Mouse (Mus musculus) liver, embryonic 13.5 days (tissue): ENCODE measurements around the gene Krt71. TPM values are rescaled to one million over a fixed set of nuclear protein-coding genes. Genes with fewer than 3 reads are reported as not detected.

Source experiments
- microRNA-seq: library from miRNA; unstranded; fragments of <30 nt; microRNA quantifications from one replicate; pipeline ENCODE4, GENCODE M21; 2016
- polyA plus RNA-seq: library from polyadenylated mRNA; unstranded; fragments of >200 nt; fragmentation: Nextera tagmentation; extraction: Ambion mirVana; gene quantifications from 2 replicates; pipeline ENCODE4 v1.2.1, GENCODE M21; 2015

The Krt71 gene
- polyA plus RNA-seq, 1 experiment from 2014 or later = not detected

Small RNAs within 50 kb of the gene (microRNA-seq; reads per million reads assigned to microRNA genes)
- gene Gm44323 (not detected), gene Gm44342 (not detected)

Other genes with a start within 250 kb of the Krt71 start
- not detected in 2 replicates for gene Gm49425, start 225.8 kb downstream of the Krt71 start, polyA plus RNA-seq
- not detected in 2 replicates for gene Krt84, start 210.3 kb downstream of the Krt71 start, polyA plus RNA-seq
- not detected in 2 replicates for gene Krt82, start 192.4 kb downstream of the Krt71 start, polyA plus RNA-seq
- not detected in 2 replicates for gene Krt90, start 180.2 kb downstream of the Krt71 start, polyA plus RNA-seq
- not detected in 2 replicates for gene Krt75, start 169.2 kb downstream of the Krt71 start, polyA plus RNA-seq
- not detected in 2 replicates for gene Gm5414, start 114.9 kb downstream of the Krt71 start, polyA plus RNA-seq
- gene Gm5478, start 95.7 kb downstream of the Krt71 start, polyA plus RNA-seq = not detected in 2 replicates
- not detected in 2 replicates for gene Krt6b, start 62.8 kb downstream of the Krt71 start, polyA plus RNA-seq
- 0.05 and 0.09 TPM in 2 replicates for gene Krt6a, start 48.8 kb downstream of the Krt71 start, polyA plus RNA-seq
- 0.63 and 0.69 TPM in 2 replicates for gene Krt5, start 30.2 kb downstream of the Krt71 start, polyA plus RNA-seq
- gene Krt72, start 43.4 kb upstream of the Krt71 start, polyA plus RNA-seq = not detected in 2 replicates
- gene Krt73, start 59.2 kb upstream of the Krt71 start, polyA plus RNA-seq = not detected in 2 replicates
- gene Krt2, start 75.1 kb upstream of the Krt71 start, polyA plus RNA-seq = not detected in 2 replicates
- not detected in 2 replicates for gene Krt1, start 107.7 kb upstream of the Krt71 start, polyA plus RNA-seq
- gene Krt77, start 126.6 kb upstream of the Krt71 start, polyA plus RNA-seq = not detected in 2 replicates
- gene Krt76, start 149.8 kb upstream of the Krt71 start, polyA plus RNA-seq = not detected in 2 replicates
- 0.15 and 0.32 TPM in 2 replicates for gene Krt4, start 181.6 kb upstream of the Krt71 start, polyA plus RNA-seq
- not detected in 2 replicates for gene Krt79, start 197.2 kb upstream of the Krt71 start, polyA plus RNA-seq
- gene Krt78, start 211.2 kb upstream of the Krt71 start, polyA plus RNA-seq = 0.03 TPM in 1 of 2 replicates, not detected in the other